Comparison of ENCODE assay signal across 9 mouse cellular contexts in the genomic region with DNA sequence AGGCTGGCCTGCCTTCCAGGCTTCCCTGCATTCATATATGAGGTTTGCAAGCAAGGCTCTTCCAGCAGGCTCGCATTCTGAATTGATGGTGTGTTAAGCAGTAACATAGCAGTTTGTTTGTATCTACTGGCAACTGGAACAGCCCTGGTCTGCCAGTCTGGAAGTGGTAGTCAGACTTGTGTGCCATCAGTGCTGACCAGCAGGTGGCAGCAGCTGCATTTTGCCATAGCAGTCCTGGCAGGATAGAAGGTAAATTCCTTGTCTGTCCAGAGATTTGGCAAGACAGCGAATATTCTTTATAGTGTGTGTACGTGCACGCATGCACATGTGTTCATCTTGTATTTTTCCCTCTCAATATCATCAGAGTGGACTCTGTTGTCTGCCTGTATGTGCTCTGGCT.
DNase-seq lines count a peak whose midpoint lies in the region; ATAC-seq lines count a peak whose summit lies in the region.
"Had no signal": no experiment of that assay in that cellular context is flagged by ENCODE, and none has a peak within 500 bp of the region (broad histone marks: within the 10 kb centered on the region; RNA-seq: fewer than 3 reads in every experiment).

No protein-coding gene starts in this region.

- H3K27ac ChIP-seq in hindbrain, embryonic 14.5 days = 0 out of 2 replicates have a peak overlapping the region, but pooled peaks have one; percentile 9

- H3K4me3 ChIP-seq in hindbrain, embryonic 14.5 days (replicated peaks; ENCODE audit: low read length) = no peak overlapping the region
- H3K4me3 ChIP-seq: megakaryocyte, embryonic 14.5 days had no signal

- peaks cover 25% of the 10 kb centered on the region for H3K4me1 ChIP-seq in hindbrain, embryonic 14.5 days (replicated peaks; ENCODE audit: control insufficient read depth, insufficient read depth, low read length)

- no peak overlapping the region for H3K4me2 ChIP-seq in hindbrain, embryonic 14.5 days (replicated peaks)

- 31% methylated on average over 4 of the region's 4 CpGs for WGBS in hindbrain, embryonic 14.5 days

- no peaks in the 10 kb centered on the region for H3K36me3 ChIP-seq in hindbrain, embryonic 14.5 days (replicated peaks; ENCODE audit: control insufficient read depth, insufficient read depth)

- DNase-seq in Muller cell, postnatal 12 days (ENCODE audit: inconsistent ontology term) = peak; percentile 63
- DNase-seq in cerebellum, postnatal 25 days = peak; percentile 92 to 95
- peak; percentile 78 to 82 for DNase-seq in frontal cortex, postnatal 25 days (ENCODE audit: low spot score in 2 of 2)
- peak; percentile 88 for DNase-seq in hindbrain, embryonic 14.5 days (ENCODE audit: low spot score)
- DNase-seq in layer of hippocampus, postnatal 36 days = peak; percentile 83 to 85
- peak; percentile 78 for DNase-seq in lung, postnatal 25 days (ENCODE audit: low spot score)
- DNase-seq in right cerebral cortex, adult 2 months (ENCODE audit: low spot score in 2 of 2) = peak; percentile 93 to 94
- DNase-seq in urinary bladder, postnatal 10 days (ENCODE audit: low spot score) = peak; percentile 49

- ATAC-seq in hindbrain, embryonic 14.5 days (ENCODE audit: low FRiP score) = peak; percentile 82

- no peak overlapping the region for H3K9ac ChIP-seq in hindbrain, embryonic 14.5 days

- H3K9me3 ChIP-seq in hindbrain, embryonic 14.5 days (ENCODE audit: control insufficient read depth, low read length) = no peaks in the 10 kb centered on the region
- H3K9me3 ChIP-seq: megakaryocyte, embryonic 14.5 days had no signal

- H3K27me3 ChIP-seq in hindbrain, embryonic 14.5 days (ENCODE audit: control insufficient read depth, insufficient read depth, low read length) = no peaks in the 10 kb centered on the region
- H3K27me3 ChIP-seq: megakaryocyte, embryonic 14.5 days had no signal
